Mouse (Mus musculus) frontal cortex, adult (tissue): ENCODE results near the gene Socs3.

ENCODE experiments used
- ATAC-seq: cut with Nextera tagmentation; 2 replicates; pipeline ENCODE4 v1.9.2; 2017; ENCODE audit warnings: mild to moderate bottlenecking, moderate library complexity, mixed read lengths; ENCODE audit not compliant: low TSS enrichment

The Socs3 gene

DNA sequence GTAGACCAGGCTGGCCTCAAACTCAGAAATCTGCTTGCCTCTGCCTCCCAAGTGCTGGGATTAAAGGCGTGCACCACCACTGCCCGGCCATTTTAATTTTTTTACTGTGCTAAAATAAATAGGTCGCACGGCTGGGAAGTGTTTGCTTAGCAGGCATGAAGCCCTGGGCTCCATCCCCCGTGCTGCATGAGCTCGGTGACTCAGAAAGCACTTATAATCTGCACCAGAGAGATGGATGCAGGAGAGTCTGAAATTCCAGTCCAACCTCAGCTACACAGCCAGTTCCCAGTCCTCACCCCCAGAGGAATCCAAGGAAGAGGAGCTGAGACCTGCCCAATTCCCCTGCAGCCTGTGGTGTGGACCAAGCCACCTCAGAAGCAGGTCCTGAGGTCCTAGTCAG lies 45.4 kb downstream of the Socs3 start:
- ATAC-seq, result peak; percentile 65; the same call in 1 of the 2 replicates

DNA sequence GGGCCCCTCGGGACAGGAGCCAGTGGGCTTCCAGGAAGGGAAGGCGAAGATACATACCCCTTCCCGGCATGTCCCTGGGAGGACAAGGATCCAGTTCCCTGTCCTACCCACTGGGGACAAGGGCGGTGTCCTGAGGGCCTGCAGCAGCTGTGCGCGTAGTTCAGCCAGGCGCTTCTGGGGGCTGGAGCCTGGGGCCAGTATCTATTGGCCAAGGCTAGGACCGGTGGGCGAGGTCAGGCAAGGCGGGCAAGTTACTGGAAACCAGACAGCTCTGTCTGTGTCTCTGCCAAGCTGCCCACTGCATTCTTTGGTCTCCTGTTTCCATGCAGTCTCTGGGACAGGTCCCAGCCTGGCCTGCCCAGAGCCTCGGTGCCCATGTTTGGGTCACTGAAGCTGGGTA lies 46.6 kb downstream of the Socs3 start:
- no peak for ATAC-seq

- ATAC-seq, result no peak
Observed at GRCm38 (mm10) chr11:117919211-117919610, 50.6 kb downstream of the Socs3 start.

DNA sequence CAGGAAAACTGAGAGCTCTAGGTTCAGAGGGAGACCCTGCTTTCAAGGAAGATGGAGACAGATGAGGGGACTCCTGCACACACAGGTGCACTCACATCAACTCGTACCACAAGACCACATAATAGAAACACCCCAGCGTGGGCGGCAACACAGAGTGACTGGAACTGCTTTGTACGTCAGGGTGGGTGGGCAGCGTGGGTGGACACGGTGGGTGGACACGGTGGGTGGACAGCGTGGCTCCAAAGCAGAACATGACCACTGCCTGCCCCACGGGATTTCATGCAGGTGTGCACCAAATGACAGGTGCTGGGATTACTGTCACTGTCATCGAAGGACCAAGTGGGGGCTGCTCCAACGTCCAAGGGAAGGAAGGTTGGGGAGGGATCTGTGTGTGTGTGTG lies 51.3 kb downstream of the Socs3 start:
- ATAC-seq, result no peak
